Mouse (Mus musculus) MEL (cell line): ENCODE measurements at regions not wholly inside any gene's neighbourhood (a gene's known extent, or its start where the extent isn't known, plus 50 kb on each side); places are given as distances from the start of the nearest gene placed in this dataset.

Source experiments
- ELF1 ChIP-seq: IDR thresholded peaks from 2 replicates; pipeline ENCODE4 v1.6.1; 2014; ENCODE audit warnings: low read depth, mild to moderate bottlenecking, inconsistent platforms, low read length, improper control_type of control experiment, moderate library complexity
- GATA1 ChIP-seq: IDR thresholded peaks from 2 replicates; pipeline ENCODE4 v1.6.1; 2011; ENCODE audit warnings: low read depth, low read length, improper control_type of control experiment
- POLR2A ChIP-seq, 2 experiments: IDR thresholded peaks; 2 replicates each; pipeline ENCODE4 v1.6.1; 2011 to 2012; ENCODE audit warnings: low read length in 2 of 2, mild to moderate bottlenecking in 2 of 2, control low read depth in 1 of 2, improper control_type of control experiment in 1 of 2, low read depth in 1 of 2, moderate library complexity in 1 of 2; ENCODE audit not compliant: control insufficient read depth in 1 of 2, insufficient read depth in 1 of 2, poor library complexity in 1 of 2

- TF ChIP-seq POLR2A (IDR thresholded peaks at IDR 0.05; ENCODE audit: control insufficient read depth in 1 of 2, insufficient read depth in 1 of 2, low read depth in 1 of 2, low read length in 2 of 2, poor library complexity in 1 of 2) (no peak), GATA1 (no peak), ELF1 (no peak)
These were observed 110.8 kb upstream of the Fam19a5 start for GRCm38 (mm10) chr15:87433306-87433705.
